Mouse (Mus musculus): ENCODE measurements at regions not wholly inside any gene's neighbourhood (a gene's known extent, or its start where the extent isn't known, plus 50 kb on each side); places are given as distances from the start of the nearest gene placed in this dataset.

DNA sequence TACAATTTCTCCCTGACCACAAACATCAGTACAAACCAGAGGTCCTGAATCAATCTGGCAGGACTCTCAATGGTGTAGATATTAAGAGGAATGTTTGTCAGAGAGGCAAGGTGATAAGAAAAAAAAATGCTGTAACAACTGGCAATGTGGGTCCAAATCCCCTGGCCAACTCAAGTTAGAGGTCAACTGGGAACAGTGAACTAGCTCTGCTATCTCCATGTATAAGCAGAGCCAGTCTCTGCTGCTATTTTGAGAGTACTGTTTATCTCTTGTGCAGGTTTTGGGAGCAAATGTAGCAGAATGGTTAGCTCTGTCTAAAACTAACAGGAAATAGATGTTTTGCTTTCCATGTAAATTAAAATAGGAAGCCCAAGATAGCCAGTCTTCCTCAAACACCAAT lies 547.6 kb upstream of the Lmcd1 start:
- Histone ChIP-seq H3K27ac (ENCODE audit: insufficient read depth, low read depth, low read length) (no peak overlapping the region), H3K4me1 (ENCODE audit: control insufficient read depth, insufficient read depth, low read length) (no peaks in the 10 kb centered on the region), H3K4me3 (ENCODE audit: insufficient read depth, low read length) (no peak overlapping the region)
- TF ChIP-seq POLR2A (IDR thresholded peaks at IDR 0.05; ENCODE audit: borderline replicate concordance, low read depth, low read length): no peak
- TF ChIP-seq CTCF (IDR thresholded peaks at IDR 0.05; ENCODE audit: low read depth, low read length): no peak

DNA sequence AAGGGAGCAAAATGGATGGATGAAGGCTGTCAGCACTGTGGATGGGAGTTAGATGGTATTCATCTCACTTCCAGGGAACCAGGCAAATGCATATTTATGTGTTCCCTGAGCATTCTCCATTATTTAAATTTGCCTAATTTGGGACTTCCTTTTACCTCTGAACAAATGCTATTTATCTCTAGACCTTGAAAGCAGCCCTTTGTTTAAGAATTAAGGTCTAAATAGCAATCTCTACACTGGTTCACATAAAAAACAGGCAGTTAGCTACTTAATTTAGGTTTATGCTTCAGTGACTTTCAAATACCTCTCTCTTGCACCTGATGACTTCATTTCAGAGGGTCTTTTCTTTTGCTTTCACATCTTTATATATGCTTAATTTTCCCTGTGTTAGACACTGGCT lies 543.2 kb upstream of the Lmcd1 start:
- H3K4me1 ChIP-seq (ENCODE audit: control insufficient read depth, insufficient read depth, low read length): no peaks in the 10 kb centered on the region
- TF ChIP-seq CTCF (IDR thresholded peaks at IDR 0.05; ENCODE audit: low read depth, low read length) (no peak), POLR2A (IDR thresholded peaks at IDR 0.05; ENCODE audit: borderline replicate concordance, low read depth, low read length) (no peak)
- no peak overlapping the region for H3K4me3 ChIP-seq (ENCODE audit: insufficient read depth, low read length)
- no peak overlapping the region for H3K27ac ChIP-seq (ENCODE audit: insufficient read depth, low read depth, low read length)

DNA sequence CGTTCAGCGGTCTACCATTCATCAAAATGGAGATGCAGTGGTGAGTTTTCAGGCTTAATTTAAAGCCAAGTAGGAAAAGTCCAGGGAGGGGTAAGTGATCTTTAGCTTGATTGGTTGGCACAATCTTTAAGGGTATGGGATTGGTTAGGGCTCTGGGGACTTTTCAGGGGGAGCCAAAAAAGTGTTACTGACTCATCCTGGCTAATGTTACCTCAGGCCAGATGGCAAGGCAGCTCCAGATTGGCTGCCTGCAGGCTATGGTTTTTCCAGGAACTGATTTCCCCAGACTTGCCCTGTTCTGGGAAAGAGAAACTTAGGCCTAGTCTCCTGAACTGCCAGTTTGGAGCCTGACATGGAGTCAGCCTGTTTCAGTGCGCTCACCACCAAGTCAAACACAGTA lies 539.6 kb upstream of the Lmcd1 start:
- Histone ChIP-seq H3K4me3 (ENCODE audit: insufficient read depth, low read length) (no peak overlapping the region), H3K27ac (ENCODE audit: insufficient read depth, low read depth, low read length) (no peak overlapping the region), H3K4me1 (ENCODE audit: control insufficient read depth, insufficient read depth, low read length) (no peaks in the 10 kb centered on the region)
- TF ChIP-seq POLR2A (IDR thresholded peaks at IDR 0.05; ENCODE audit: borderline replicate concordance, low read depth, low read length) (no peak), CTCF (IDR thresholded peaks at IDR 0.05; ENCODE audit: low read depth, low read length) (no peak)

- H3K4me1 ChIP-seq (ENCODE audit: control insufficient read depth, insufficient read depth, low read length): no peaks in the 10 kb centered on the region
- no peak overlapping the region for H3K4me3 ChIP-seq (ENCODE audit: insufficient read depth, low read length)
- H3K27ac ChIP-seq (ENCODE audit: insufficient read depth, low read depth, low read length): no peak overlapping the region
- TF ChIP-seq CTCF (IDR thresholded peaks at IDR 0.05; ENCODE audit: low read depth, low read length): no peak
- no peak for TF ChIP-seq POLR2A (IDR thresholded peaks at IDR 0.05; ENCODE audit: borderline replicate concordance, low read depth, low read length)
Measured at GRCm38 (mm10) chr6:111738983-111739382, 534.6 kb upstream of the Lmcd1 start.

- no peaks in the 10 kb centered on the region for H3K4me1 ChIP-seq (ENCODE audit: control insufficient read depth, insufficient read depth, low read length)
- no peak overlapping the region for H3K27ac ChIP-seq (ENCODE audit: insufficient read depth, low read depth, low read length)
- no peak overlapping the region for H3K4me3 ChIP-seq (ENCODE audit: insufficient read depth, low read length)
- TF ChIP-seq CTCF (IDR thresholded peaks at IDR 0.05; ENCODE audit: low read depth, low read length) (no peak), POLR2A (IDR thresholded peaks at IDR 0.05; ENCODE audit: borderline replicate concordance, low read depth, low read length) (no peak)
Measured at GRCm38 (mm10) chr6:111781710-111782481, 491.7 kb upstream of the Lmcd1 start.

- TF ChIP-seq POLR2A (IDR thresholded peaks at IDR 0.05; ENCODE audit: borderline replicate concordance, low read depth, low read length) (no peak), CTCF (IDR thresholded peaks at IDR 0.05; ENCODE audit: low read depth, low read length) (no peak)
- H3K27ac ChIP-seq (ENCODE audit: insufficient read depth, low read depth, low read length): no peak overlapping the region
- H3K4me3 ChIP-seq (ENCODE audit: insufficient read depth, low read length): no peak overlapping the region
- H3K4me1 ChIP-seq (ENCODE audit: control insufficient read depth, insufficient read depth, low read length): no peaks in the 10 kb centered on the region
Measured at GRCm38 (mm10) chr6:111808611-111809010, 464.9 kb upstream of the Lmcd1 start.

DNA sequence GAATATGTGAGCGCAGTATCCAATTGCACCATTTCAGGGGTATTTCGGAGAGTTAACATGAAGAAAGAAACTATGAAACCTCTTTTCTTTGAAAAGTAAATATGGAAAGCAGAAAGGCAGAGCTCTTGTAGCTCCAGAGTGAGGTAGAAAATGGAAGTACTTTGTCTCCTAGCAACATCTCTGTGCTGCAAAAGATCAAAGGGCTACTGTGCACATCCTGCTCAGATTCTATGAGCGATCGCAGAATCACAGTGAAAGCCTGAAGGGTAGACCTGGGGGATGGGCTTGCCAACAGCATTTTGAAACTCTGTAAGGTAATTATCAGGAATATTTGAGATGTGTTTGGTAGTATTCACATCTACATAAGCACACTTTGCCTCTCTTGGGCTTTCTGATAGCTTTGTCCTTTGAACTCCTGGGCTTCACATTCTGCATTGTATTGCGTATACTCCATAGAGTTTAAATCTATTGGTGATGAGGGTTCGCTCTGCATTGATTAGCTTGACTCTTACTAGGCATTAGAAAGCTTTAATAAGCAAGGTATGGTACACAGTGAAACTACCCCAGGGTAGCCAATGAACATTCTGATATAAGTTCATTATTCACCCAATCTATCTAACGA lies 459.5 kb upstream of the Lmcd1 start:
- H3K27ac ChIP-seq (ENCODE audit: insufficient read depth, low read depth, low read length): no peak overlapping the region
- H3K4me1 ChIP-seq (ENCODE audit: control insufficient read depth, insufficient read depth, low read length): no peaks in the 10 kb centered on the region
- H3K4me3 ChIP-seq (ENCODE audit: insufficient read depth, low read length): no peak overlapping the region
- TF ChIP-seq POLR2A (IDR thresholded peaks at IDR 0.05; ENCODE audit: borderline replicate concordance, low read depth, low read length) (no peak), CTCF (IDR thresholded peaks at IDR 0.05; ENCODE audit: low read depth, low read length) (no peak)

DNA sequence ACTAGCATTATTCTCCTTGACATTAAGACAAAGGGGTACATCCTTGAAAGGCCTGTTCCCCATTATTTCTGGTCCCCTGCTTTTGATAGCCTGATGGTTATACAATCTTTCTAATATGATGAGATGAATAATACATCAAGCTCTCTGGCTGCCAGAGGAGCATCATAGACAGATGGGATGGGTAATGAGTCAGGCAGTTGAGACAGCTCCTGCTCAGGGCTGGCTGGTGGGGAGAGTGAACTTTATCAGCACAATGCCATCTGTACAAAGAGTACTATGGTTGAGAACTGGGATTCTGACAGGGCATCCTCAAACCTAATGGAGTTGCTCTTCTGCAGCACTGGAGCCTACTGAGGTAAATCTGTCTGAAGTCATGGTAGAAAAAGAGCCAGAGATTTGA lies 458.4 kb upstream of the Lmcd1 start:
- TF ChIP-seq CTCF (IDR thresholded peaks at IDR 0.05; ENCODE audit: low read depth, low read length) (no peak), POLR2A (IDR thresholded peaks at IDR 0.05; ENCODE audit: borderline replicate concordance, low read depth, low read length) (no peak)
- no peak overlapping the region for H3K4me3 ChIP-seq (ENCODE audit: insufficient read depth, low read length)
- H3K27ac ChIP-seq (ENCODE audit: insufficient read depth, low read depth, low read length): no peak overlapping the region
- H3K4me1 ChIP-seq (ENCODE audit: control insufficient read depth, insufficient read depth, low read length): no peaks in the 10 kb centered on the region

GRCm38 (mm10) chr6:111820265-111820664 lies 453.3 kb upstream of the Lmcd1 start:
- Histone ChIP-seq H3K4me1 (ENCODE audit: control insufficient read depth, insufficient read depth, low read length) (no peaks in the 10 kb centered on the region), H3K4me3 (ENCODE audit: insufficient read depth, low read length) (no peak overlapping the region), H3K27ac (ENCODE audit: insufficient read depth, low read depth, low read length) (no peak overlapping the region)
- TF ChIP-seq POLR2A (IDR thresholded peaks at IDR 0.05; ENCODE audit: borderline replicate concordance, low read depth, low read length) (no peak), CTCF (IDR thresholded peaks at IDR 0.05; ENCODE audit: low read depth, low read length) (no peak)

DNA sequence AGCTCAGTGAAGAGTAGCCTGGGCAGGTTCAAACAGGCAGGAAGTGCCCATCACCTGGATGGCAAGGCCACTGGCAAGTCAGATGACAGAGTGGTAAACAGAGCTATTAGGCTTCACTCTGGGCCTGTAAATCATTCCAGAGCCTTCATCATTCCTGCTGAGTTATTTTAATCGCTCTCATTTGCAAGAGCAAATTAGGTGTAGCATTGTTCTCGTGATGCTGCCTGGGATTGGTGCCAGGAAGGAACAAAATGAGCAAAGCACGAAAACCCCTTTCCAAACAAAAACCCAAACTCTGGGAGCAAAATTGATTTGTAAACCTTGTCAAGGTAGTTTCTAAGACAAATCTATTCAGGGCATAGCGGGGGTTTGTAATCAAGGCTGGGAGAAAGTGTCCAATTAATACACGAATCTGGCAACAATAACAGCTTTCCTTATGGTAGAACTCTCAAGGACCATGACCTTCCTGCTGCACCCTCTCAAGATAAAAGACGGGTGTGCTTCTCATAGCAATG lies 429.2 kb upstream of the Lmcd1 start:
- no peak overlapping the region for H3K27ac ChIP-seq (ENCODE audit: insufficient read depth, low read depth, low read length)
- TF ChIP-seq CTCF (IDR thresholded peaks at IDR 0.05; ENCODE audit: low read depth, low read length) (no peak), POLR2A (IDR thresholded peaks at IDR 0.05; ENCODE audit: borderline replicate concordance, low read depth, low read length) (no peak)
- H3K4me1 ChIP-seq (ENCODE audit: control insufficient read depth, insufficient read depth, low read length): no peaks in the 10 kb centered on the region

More for the DNA sequence above, 429.2 kb upstream of the Lmcd1 start:
- H3K4me3 ChIP-seq (ENCODE audit: insufficient read depth, low read length): no peak overlapping the region
